Mouse (Mus musculus): ENCODE results near the gene Fkbp7. TPM values are rescaled to one million over a fixed set of nuclear protein-coding genes. Genes with fewer than 3 reads are reported as not detected.

The Fkbp7 gene
- polyA plus RNA-seq, 1 experiment from 2014 or later, result 70.3 TPM

- WGBS, result 40% methylated on average over 8 of the region's 8 CpGs
Measured at GRCm38 (mm10) chr2:76659419-76659818, 13.5 kb downstream of the Fkbp7 start.

GRCm38 (mm10) chr2:76658551-76658950 is 14.4 kb downstream of the Fkbp7 start:
- ATAC-seq (ENCODE audit: borderline replicate concordance, extremely low read depth, low FRiP score, low TSS enrichment), result no peak
- no peak overlapping the region; the same call in 1 of the 2 replicates for H3K27ac ChIP-seq
- no peaks in the 10 kb centered on the region for H3K27me3 ChIP-seq
- no peaks in the 10 kb centered on the region for H3K9me3 ChIP-seq
- H3K9ac ChIP-seq, result no peak overlapping the region
- H3K4me3 ChIP-seq, result no peak overlapping the region
- no peak overlapping the region for H3K4me2 ChIP-seq
- H3K36me3 ChIP-seq, result peaks cover 14% of the 10 kb centered on the region
- WGBS, result 61% methylated on average over 13 of the region's 13 CpGs
- no peaks in the 10 kb centered on the region for H3K4me1 ChIP-seq

More at GRCm38 (mm10) chr2:76659419-76659818, 13.5 kb downstream of the Fkbp7 start:
- Histone ChIP-seq H3K9me3 (no peaks in the 10 kb centered on the region), H3K4me3 (no peak overlapping the region), H3K4me2 (no peak overlapping the region), H3K4me1 (no peaks in the 10 kb centered on the region), H3K9ac (no peak overlapping the region), H3K27me3 (no peaks in the 10 kb centered on the region), H3K36me3 (peaks cover 21% of the 10 kb centered on the region), H3K27ac (no peak overlapping the region)
- ATAC-seq (ENCODE audit: borderline replicate concordance, extremely low read depth, low FRiP score, low TSS enrichment), result no peak

- 4% methylated on average over 1 of the region's 1 CpGs for WGBS
- Histone ChIP-seq H3K27ac (no peak overlapping the region), H3K27me3 (no peaks in the 10 kb centered on the region), H3K9me3 (no peaks in the 10 kb centered on the region), H3K4me2 (no peak overlapping the region), H3K4me1 (no peaks in the 10 kb centered on the region), H3K4me3 (no peak overlapping the region), H3K9ac (no peak overlapping the region), H3K36me3 (no peaks in the 10 kb centered on the region)
- no peak for ATAC-seq (ENCODE audit: borderline replicate concordance, extremely low read depth, low FRiP score, low TSS enrichment)
Measured at GRCm38 (mm10) chr2:76655982-76656381, 16.9 kb downstream of the Fkbp7 start.

DNA sequence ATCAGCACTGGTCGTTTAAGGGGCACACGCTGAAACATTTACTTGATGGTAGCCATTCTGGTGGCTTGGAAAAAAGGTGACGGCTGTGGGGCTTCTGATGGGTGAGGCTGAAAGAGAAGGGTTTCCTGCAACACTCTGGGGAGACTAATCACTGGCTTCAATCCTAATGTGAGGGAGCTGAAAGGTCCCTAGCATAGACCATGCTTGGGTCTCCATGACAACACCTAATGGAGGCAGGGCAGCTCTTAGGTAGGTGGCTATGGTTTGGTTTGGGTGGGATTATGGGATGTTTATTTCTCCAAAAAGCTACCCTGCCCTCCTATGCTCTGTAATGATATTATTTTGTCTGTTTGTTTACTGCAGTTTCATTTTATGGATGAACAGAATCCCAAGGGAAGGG is 17.5 kb downstream of the Fkbp7 start:
- Histone ChIP-seq H3K27me3 (no peaks in the 10 kb centered on the region), H3K4me2 (no peak overlapping the region), H3K9me3 (no peaks in the 10 kb centered on the region), H3K9ac (no peak overlapping the region), H3K4me3 (no peak overlapping the region), H3K36me3 (no peaks in the 10 kb centered on the region), H3K27ac (no peak overlapping the region), H3K4me1 (no peaks in the 10 kb centered on the region)
- 73% methylated on average over 3 of the region's 3 CpGs for WGBS
- no peak for ATAC-seq (ENCODE audit: borderline replicate concordance, extremely low read depth, low FRiP score, low TSS enrichment)

GRCm38 (mm10) chr2:76654646-76655045 is 18.3 kb downstream of the Fkbp7 start:
- no peak for ATAC-seq (ENCODE audit: borderline replicate concordance, extremely low read depth, low FRiP score, low TSS enrichment)
- WGBS, result 67% methylated on average over 5 of the region's 5 CpGs
- Histone ChIP-seq H3K4me3 (no peak overlapping the region), H3K9ac (no peak overlapping the region), H3K36me3 (no peaks in the 10 kb centered on the region), H3K4me1 (no peaks in the 10 kb centered on the region), H3K27ac (no peak overlapping the region), H3K27me3 (no peaks in the 10 kb centered on the region), H3K9me3 (no peaks in the 10 kb centered on the region), H3K4me2 (no peak overlapping the region)

DNA sequence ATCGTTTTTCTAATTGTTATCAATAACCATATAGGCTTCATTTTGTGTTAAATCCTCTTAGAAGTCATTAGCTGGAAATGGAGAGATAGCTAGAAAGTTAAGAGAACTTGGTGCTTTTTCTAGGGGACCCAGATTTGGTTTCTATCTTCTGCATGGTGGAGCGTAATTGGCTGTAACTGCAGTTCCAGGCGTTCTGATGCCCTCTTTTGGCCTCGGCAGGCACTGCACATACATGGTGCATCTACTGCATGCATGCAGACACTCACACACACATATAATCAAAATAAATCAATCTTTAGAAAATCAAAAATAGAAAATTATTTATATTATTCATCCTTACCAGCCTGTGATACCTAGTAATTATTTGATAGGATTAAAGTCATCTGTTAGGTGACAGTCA is 19.8 kb downstream of the Fkbp7 start:
- H3K4me2 ChIP-seq, result no peak overlapping the region
- H3K36me3 ChIP-seq, result no peaks in the 10 kb centered on the region
- peaks cover 4% of the 10 kb centered on the region; the same call in 1 of the 2 replicates for H3K4me1 ChIP-seq
- H3K27ac ChIP-seq, result no peak overlapping the region
- WGBS, result 87% methylated on average over 4 of the region's 4 CpGs
- no peak overlapping the region for H3K9ac ChIP-seq
- no peak for ATAC-seq (ENCODE audit: borderline replicate concordance, extremely low read depth, low FRiP score, low TSS enrichment)
- no peaks in the 10 kb centered on the region for H3K27me3 ChIP-seq
- H3K4me3 ChIP-seq, result no peak overlapping the region
- no peaks in the 10 kb centered on the region for H3K9me3 ChIP-seq

DNA sequence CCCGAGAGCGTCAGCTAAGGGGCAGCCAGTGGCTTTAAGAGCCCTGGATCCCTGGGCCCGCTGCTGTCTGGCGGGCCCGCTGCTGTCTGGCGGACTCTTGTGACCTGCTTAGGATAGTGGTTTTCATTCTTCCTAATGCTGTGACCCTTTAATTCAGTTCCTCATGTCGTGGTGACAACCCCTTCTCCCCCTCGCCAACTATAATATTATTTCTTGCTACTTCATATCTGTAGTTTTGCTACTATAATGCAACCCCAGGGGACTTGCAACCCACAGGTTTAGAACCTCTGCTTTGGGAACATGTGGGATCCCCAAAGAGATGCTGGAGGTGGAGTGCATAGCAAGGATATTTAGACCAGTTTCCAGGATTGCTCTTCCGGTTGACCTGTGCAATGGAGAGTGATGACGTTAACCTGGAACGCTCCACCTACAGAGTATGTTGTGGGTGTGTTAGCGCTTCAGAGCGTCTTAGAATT is 24.2 kb downstream of the Fkbp7 start:
- no peaks in the 10 kb centered on the region for H3K27me3 ChIP-seq
- H3K4me1 ChIP-seq, result peaks cover 14% of the 10 kb centered on the region
- H3K9ac ChIP-seq, result 0 out of 2 replicates have a peak overlapping the region, but pooled peaks have one; percentile 4
- H3K27ac ChIP-seq, result peak overlapping the region; percentile 90
- ATAC-seq (ENCODE audit: borderline replicate concordance, extremely low read depth, low FRiP score, low TSS enrichment), result peak; percentile 33; the same call in 1 of the 2 replicates
- peak overlapping the region; percentile 79 for H3K4me2 ChIP-seq
- no peaks in the 10 kb centered on the region for H3K9me3 ChIP-seq
- WGBS, result 28% methylated on average over 13 of the region's 13 CpGs
- peak overlapping the region; percentile 75 for H3K4me3 ChIP-seq
- peaks cover 6% of the 10 kb centered on the region; the same call in 1 of the 2 replicates for H3K36me3 ChIP-seq

- WGBS, result 1% methylated on average over 40 of the region's 42 CpGs
- Histone ChIP-seq H3K4me1 (peaks cover 14% of the 10 kb centered on the region), H3K27me3 (no peaks in the 10 kb centered on the region), H3K9ac (peak within 1 kb of the TSS; percentile 69), H3K4me3 (peak within 1 kb of the TSS; percentile 75), H3K4me2 (peak within 1 kb of the TSS; percentile 79), H3K9me3 (no peaks in the 10 kb centered on the region), H3K36me3 (peaks cover 11% of the 10 kb centered on the region), H3K27ac (peak within 1 kb of the TSS; percentile 90)
- ATAC-seq (ENCODE audit: borderline replicate concordance, extremely low read depth, low FRiP score, low TSS enrichment), result peak; percentile 99
Measured at GRCm38 (mm10) chr2:76647883-76648570, 24.9 kb downstream of the Fkbp7 start, which contains the start of the genes Prkra and Pjvk. Gene Prkra (minus strand): TSS chr2:76648015. Gene Pjvk (plus strand): TSS chr2:76648476.

GRCm38 (mm10) chr2:76647441-76647869 is 25.5 kb downstream of the Fkbp7 start:
- Histone ChIP-seq H3K9me3 (no peaks in the 10 kb centered on the region), H3K9ac (peak overlapping the region; percentile 69), H3K27ac (peak overlapping the region; percentile 90), H3K4me1 (peaks cover 14% of the 10 kb centered on the region), H3K4me3 (peak overlapping the region; percentile 75), H3K27me3 (no peaks in the 10 kb centered on the region), H3K36me3 (peaks cover 16% of the 10 kb centered on the region), H3K4me2 (peak overlapping the region; percentile 79)
- peak; percentile 67 for ATAC-seq (ENCODE audit: borderline replicate concordance, extremely low read depth, low FRiP score, low TSS enrichment)
- WGBS, result 0% methylated on average over 32 of the region's 32 CpGs

- H3K4me1 ChIP-seq, result peaks cover 12% of the 10 kb centered on the region
- no peaks in the 10 kb centered on the region for H3K9me3 ChIP-seq
- no peak for ATAC-seq (ENCODE audit: borderline replicate concordance, extremely low read depth, low FRiP score, low TSS enrichment)
- H3K4me2 ChIP-seq, result no peak overlapping the region
- H3K4me3 ChIP-seq, result no peak overlapping the region
- peaks cover 49% of the 10 kb centered on the region for H3K36me3 ChIP-seq
- no peaks in the 10 kb centered on the region for H3K27me3 ChIP-seq
- H3K27ac ChIP-seq, result no peak overlapping the region
- H3K9ac ChIP-seq, result no peak overlapping the region
Measured at GRCm38 (mm10) chr2:76643801-76644200, 29.1 kb downstream of the Fkbp7 start.

GRCm38 (mm10) chr2:76639637-76640036 is 33.3 kb downstream of the Fkbp7 start:
- Histone ChIP-seq H3K9ac (no peak overlapping the region), H3K27ac (no peak overlapping the region), H3K9me3 (no peaks in the 10 kb centered on the region), H3K4me2 (no peak overlapping the region), H3K4me3 (no peak overlapping the region), H3K36me3 (peaks cover 77% of the 10 kb centered on the region), H3K27me3 (no peaks in the 10 kb centered on the region), H3K4me1 (no peaks in the 10 kb centered on the region)
- no peak for ATAC-seq (ENCODE audit: borderline replicate concordance, extremely low read depth, low FRiP score, low TSS enrichment)
- WGBS, result 93% methylated on average over 2 of the region's 2 CpGs

- Histone ChIP-seq H3K36me3 (peaks cover 81% of the 10 kb centered on the region), H3K9me3 (no peaks in the 10 kb centered on the region), H3K27ac (no peak overlapping the region), H3K4me2 (no peak overlapping the region), H3K9ac (no peak overlapping the region), H3K27me3 (no peaks in the 10 kb centered on the region), H3K4me1 (no peaks in the 10 kb centered on the region), H3K4me3 (no peak overlapping the region)
- no peak for ATAC-seq (ENCODE audit: borderline replicate concordance, extremely low read depth, low FRiP score, low TSS enrichment)
- WGBS, result 90% methylated on average over 4 of the region's 4 CpGs
Measured at GRCm38 (mm10) chr2:76631600-76631999, 41.3 kb downstream of the Fkbp7 start.

All from lung, embryonic 15.5 days (tissue).